Mouse (Mus musculus): ENCODE results near the gene Tada2a.

- TF ChIP-seq CTCF (IDR thresholded peaks at IDR 0.05; ENCODE audit: low read depth) (no peak), EP300 (IDR thresholded peaks at IDR 0.05; ENCODE audit: low read depth) (no peak)
These were observed 16.7 kb upstream of the Tada2a start for GRCm38 (mm10) chr11:84146081-84146480.

Data from heart, postnatal 0 days (tissue).